Mouse (Mus musculus): ENCODE measurements around the gene Wdr83os.

The Wdr83os gene
- long read RNA-seq, experiment 1, transcript Wdr83os-201 (4 exons, 922 nt) = major isoform, 95 of 106 reads
- long read RNA-seq, experiment 1, transcript Wdr83os-203 (3 exons, 798 nt) = minor isoform, 8 of 106 reads
- long read RNA-seq, experiment 1, partial matches to known transcripts = 1 of 106 reads
- long read RNA-seq, experiment 1, other reads (novel, unspliced or antisense) = 0 of 106 reads
- long read RNA-seq, experiment 2, transcript Wdr83os-201 (4 exons, 922 nt) = major isoform, 128 of 136 reads
- long read RNA-seq, experiment 2, transcript Wdr83os-203 (3 exons, 798 nt) = minor isoform, 7 of 136 reads
- long read RNA-seq, experiment 2, partial matches to known transcripts = 0 of 136 reads
- long read RNA-seq, experiment 2, other reads (novel, unspliced or antisense) = 1 of 136 reads

DNA sequence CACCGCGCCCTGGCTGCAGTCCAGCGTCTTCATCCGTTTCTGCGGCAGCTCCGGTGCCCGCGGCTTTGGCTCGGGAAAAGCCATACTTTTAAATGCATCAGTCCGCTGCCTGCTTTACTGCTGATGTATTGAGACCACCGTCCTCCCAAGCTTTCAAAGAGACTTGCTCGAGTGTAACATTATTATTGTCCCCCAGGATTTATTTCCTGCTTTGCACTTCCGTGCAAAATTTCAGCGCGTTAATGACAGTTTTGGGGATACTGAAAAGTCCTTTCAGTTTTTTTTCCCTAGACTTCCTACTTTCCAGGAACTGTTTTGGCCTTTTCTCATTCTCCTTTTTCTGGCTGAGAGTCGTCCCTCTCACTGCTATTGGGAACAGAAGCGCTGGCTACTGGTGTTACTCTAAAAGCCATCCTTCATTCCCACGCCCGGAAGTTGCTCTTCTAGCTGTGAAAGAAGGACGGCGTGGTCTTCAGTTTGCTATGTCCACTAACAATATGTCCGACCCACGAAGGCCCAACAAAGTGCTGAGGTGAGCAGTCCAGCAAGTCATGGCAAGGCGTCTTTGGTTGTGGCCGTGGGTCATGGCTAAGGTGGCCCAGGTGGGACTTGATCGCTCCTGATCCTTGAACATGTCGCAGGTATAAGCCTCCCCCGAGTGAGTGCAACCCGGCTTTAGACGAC lies at the start of gene Wdr83os:
Gene Wdr83os, plus strand, starts transcription at position 209 of the 684 bp plus-strand sequence.
- intact Hi-C loops (cut with DNase I) = no loop called here

DNA sequence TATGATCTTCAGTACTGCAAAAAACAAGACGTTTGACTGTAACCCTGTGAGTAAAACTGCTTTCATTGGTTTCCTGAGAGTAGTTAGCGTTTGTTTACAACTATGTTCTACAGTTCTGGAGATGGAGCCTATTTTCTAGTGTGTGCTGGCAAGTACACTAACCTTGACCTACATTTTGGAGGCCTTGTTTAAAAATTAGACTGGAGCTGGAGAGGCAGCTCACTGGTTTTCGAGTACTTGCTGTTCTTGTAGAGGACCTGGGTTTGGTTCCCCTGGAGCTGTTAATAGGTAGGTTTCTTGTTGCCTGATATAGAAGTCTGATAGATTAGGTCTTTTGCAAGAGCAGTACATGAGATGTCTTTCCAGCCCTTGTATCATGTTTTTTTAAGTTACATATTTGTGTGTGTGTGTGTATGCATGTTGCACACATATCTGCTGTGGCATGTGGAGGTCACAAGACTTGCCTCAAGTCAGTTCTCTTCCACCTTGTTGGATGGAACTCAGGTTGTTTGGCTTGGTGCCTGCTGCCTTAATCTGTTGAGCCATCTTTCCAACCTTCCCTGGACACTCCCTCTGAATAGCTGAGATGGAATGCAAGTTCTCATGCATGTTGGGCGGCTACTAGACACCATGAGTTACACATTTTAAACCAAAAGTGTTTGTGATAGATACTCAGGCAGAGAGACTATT lies 47.8 kb upstream of the Wdr83os start:
- intact Hi-C loops (cut with DNase I) = no loop called here

DNA sequence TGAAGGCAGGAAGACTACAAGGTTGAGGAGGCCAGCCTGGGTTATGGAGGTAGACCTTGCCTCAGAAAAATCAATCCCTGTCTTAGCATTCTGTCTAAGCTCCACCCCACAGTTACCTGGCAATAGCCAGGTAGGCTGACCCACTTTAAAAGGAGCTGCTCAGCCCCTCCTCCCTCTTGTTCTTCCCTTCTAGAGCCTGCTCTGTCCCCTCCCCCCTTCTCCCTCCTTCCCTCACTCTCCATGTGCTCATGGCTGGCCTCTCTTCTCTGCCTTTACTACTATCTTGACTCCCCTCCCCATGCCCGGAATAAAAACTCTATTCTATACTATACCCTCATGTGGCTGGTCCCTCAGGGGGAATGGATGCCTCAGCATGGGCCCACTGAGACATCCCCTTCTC lies 46.7 kb upstream of the Wdr83os start:
- intact Hi-C loops (cut with DNase I) = no loop called here

DNA sequence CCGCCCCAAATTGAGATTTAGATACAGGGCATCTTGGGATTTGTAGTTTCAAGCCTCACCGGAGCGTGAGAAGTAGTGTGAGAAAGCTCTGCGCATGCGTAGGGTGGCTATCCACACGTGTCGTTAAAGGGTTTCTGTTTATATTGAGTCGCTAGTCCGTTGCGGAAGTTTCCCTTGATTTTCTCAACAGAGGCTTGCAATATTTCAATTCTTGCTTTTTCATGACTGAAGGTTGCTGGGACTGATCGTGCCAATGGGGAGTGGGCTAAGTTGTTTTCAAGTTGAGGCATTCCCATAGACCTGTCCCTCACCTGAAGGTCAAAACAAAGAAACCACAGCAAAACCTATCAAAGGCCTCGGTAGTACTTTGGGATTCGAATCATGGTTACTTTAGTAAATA lies 45.8 kb upstream of the Wdr83os start:
- intact Hi-C loops (cut with DNase I) = loop anchor here (5.0 kb wide), 1 partner anchor 38 kb away; the partner anchor contains the start of gene Dhps

DNA sequence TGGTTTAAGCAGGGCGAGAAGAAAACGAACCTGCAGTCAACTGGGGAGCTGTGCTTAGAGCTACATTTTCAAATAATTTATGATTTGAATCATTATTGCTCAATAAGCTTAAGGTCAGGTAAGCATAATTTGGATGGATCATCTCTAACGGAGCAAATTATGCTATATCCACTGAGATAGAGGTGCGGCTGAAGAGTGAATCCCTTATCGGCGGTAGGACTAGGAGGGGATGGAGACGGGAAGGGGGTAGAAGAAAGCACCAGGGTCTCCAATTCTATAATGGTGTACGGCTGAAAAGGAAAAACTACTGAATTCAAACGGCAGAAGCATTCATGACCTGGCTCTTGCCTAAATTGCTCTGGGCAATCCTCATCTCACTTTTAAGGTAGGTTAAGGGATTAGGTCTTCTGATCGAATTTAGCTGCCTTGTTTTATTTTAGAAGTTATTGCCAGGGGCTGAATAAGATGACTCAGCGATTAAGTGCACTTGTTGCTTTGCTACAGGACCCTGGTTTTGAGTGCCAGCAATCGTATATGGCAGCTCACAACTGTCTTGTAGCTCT lies 45.3 kb upstream of the Wdr83os start:
- intact Hi-C loops (cut with DNase I) = loop anchor here (5.0 kb wide), 1 partner anchor 37 kb away; the partner anchor contains the start of gene Dhps

DNA sequence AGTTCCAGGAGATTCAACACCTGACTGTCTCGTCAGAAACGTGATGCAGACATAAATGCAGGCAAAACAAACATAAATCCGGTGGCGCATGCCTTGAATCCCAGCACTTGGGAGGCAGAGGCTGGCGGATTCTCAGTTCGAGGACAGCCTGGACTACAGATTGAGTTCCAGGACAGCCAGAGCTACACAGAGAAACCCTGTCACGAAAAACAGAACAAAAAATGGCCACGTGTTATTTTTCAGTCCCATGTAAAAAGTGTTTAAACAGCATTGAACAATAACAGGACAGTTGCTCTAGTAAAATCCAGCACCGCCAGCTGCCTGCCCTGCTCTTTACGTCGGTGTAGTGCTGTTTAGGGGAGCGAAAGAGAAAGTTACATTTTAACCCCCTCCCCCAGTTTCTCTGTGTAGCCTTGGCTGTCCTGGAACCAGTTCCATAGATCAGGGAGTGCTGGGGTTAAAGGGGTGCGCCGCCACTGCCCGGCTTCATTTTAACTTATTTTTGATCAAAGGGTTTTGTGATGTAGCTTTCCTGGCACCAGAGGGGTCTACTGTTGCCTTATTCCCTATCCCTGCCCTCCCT lies 44.7 kb upstream of the Wdr83os start:
- intact Hi-C loops (cut with DNase I) = loop anchor here (5.0 kb wide), 1 partner anchor 36 kb away; the partner anchor contains the start of gene Dhps

DNA sequence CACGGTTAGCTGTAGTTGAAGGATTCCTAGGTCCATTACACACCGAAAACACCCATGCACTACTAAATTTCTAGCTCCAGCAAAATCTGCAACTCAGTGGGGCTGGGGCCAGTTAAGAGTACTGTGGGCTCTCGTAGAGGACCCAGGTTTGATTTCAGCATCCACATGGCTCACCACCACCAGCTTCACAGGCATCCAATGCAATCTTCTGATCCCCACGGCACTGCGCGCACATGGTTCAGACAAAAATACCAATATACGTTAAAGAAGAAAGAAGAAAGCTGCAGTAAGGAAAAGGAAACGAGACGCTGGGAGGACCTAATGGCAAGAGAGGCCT lies 44.2 kb upstream of the Wdr83os start:
- intact Hi-C loops (cut with DNase I) = loop anchor here (5.0 kb wide), 1 partner anchor 36 kb away; the partner anchor contains the start of gene Dhps

DNA sequence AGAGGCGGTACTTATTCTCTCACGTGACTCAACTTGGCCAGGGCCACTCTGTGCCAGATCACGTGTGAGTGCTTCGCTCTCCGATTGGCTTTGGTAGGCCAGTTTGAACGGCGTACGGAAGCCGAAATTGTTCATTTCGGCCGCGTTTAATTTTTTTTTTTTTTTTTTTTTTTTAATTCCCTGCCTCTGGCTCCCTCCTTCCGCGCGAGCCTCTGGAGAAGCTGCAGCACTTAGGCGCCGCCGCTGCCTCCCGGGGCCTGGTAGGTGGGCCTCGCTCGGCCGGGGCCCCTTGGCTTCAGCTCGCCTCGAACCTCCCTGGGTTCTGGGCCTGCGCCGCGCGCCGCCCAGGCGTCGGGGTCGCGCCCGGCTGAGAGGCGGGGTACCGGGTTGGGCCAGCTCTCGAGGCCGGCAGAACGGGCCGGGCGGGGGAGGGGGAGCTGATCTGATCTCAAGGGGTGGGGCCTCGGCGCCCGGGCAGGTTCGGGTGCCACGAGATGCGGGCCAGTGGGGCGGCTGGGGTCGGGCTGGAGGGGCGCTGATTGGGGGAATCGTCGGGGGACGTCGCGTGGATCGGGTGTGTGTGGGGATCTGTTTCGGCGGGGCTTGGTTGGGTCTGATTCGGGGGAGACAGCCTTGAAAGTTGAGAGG lies 43.7 kb upstream of the Wdr83os start, which contains the start of gene Tnpo2:
Gene Tnpo2, plus strand, starts transcription at position 198 of the 648 bp plus-strand sequence.
- intact Hi-C loops (cut with DNase I) = loop anchor here (5.0 kb wide), 1 partner anchor 35 kb away; the partner anchor contains the start of gene Dhps

DNA sequence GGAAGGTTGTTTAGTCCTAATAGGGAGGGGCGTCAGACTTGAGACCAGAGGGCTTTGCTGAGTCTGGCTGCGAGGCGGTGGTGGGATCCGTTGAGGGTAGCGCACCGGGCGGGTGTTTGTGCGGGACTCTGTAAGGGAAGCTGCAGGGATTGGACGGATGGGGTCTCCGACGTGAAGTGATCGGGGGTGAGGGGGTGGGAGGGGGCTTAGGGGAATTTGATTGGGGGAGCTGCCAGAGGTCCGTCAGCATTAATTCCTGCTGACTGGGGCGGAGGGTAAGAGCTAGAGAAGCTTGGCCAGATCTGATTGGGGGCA lies 43.2 kb upstream of the Wdr83os start:
- intact Hi-C loops (cut with DNase I) = loop anchor here (5.0 kb wide), 1 partner anchor 35 kb away; the partner anchor contains the start of gene Dhps

DNA sequence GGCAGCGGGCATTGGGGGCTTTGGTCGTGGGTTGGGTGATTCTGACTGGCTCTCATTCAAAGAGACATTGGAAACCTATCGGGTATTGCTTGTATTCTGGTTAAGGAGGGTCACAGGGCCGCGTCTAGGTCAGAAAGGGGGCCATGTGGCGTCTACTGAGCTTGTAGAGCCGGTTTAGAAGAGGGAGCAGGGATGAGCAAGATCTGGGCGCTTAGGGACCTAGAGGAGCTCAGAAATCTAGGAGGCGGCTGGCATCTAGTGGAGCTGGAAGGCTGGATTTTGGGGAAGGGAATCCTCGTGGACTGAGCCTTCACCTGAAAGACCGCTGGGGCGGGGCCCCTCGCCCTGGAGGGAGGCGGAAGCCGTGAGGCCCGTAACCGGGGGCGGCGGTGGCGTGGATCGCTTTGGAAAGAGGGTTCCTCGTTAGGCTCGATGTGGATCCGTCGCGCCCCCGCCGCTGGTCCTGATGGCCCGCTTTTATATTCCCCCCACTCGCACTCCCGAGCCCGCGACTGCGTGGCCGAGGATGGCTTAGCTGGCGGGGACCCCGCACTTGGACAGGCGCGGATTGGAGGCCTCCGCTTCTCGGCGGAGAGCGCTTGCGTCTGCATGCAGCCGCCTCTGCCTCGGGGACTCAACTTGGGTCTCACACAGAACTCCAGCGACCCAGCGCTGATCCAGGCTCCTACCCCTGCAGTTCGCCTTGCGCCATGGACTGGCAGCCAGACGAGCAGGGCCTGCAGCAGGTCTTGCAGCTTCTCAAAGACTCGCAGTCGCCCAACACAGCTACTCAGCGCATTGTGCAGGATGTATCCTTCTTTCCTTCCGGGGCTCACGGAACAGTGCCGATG lies 42.6 kb upstream of the Wdr83os start:
- intact Hi-C loops (cut with DNase I) = loop anchor here (5.0 kb wide), 1 partner anchor 34 kb away; the partner anchor contains the start of gene Dhps

DNA sequence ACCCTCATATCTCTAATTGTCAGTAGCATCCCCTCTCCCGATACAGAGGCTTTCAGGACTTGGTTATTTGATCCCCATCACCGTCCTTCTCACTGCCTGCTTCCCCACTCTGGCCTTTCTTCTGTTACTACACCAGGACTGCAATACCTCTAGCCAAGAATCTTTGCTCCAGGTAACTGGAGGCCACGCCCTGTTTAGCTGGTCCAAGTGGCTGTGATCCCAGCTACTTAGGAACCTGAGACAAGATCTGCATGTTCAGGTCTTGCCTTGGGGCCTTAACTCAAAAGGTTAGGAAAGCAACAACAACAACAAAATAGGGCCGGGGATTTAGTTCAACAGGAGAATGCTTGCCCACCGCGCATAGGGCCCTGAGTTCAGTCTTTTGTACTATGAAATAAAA lies 36.9 kb upstream of the Wdr83os start:
- intact Hi-C loops (cut with DNase I) = no loop called here

DNA sequence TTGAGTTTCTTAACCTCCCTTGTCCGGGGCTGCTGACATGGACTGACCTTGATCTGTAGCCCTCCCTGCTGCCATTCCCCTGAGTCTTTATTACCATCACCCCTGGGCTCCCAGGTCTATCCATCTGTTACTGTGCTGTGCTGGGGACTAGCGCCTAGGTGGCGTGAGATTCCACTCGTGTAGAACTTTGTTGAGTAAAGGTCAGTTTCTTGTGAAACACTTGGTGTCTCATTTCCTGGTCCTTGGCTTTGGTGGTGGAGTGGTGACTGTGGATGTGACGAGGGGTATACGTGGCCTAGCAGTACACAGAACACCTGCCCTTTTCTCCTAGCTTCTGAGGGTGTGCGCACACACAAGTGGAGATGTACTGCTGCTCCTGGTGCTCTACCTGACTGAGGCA lies 23.2 kb upstream of the Wdr83os start:
- intact Hi-C loops (cut with DNase I) = no loop called here

DNA sequence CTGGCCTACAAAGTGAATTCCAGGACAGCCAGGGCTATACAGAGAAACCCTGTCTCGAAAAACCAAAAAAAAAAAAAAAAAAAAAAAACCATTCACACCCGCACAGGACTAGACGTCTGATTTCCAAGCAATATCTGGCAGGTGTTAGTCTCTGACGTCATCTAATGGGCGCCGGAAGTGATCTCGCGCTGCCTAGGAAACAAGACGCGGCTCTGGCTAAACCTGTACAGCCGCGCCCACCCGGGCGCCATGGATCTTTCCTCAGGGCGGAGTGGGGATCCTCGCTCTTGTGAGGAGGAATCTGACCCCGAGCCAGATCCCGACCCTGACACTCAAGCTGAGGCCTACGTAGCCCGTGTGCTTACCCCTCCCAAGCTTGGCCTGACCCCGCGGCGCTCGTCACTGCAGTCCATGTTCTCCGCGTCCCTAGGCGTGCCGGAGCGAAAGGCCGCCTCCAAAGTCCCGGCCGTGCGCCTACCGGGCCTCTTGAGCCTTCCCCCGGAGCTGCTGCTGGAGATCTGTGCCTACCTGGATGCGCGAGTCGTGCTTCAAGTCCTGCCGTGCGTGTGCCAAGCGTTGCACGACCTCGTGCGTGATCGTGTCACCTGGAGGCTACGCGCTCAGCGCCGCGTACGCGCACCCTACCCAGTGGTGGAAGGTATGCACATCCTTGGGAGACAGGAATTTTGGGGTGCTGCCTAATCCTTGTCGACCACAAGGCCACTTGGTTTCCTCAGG lies 20.5 kb upstream of the Wdr83os start, which contains the start of gene Fbxw9:
Gene Fbxw9, plus strand, starts transcription at position 177 of the 738 bp plus-strand sequence.
- intact Hi-C loops (cut with DNase I) = no loop called here

DNA sequence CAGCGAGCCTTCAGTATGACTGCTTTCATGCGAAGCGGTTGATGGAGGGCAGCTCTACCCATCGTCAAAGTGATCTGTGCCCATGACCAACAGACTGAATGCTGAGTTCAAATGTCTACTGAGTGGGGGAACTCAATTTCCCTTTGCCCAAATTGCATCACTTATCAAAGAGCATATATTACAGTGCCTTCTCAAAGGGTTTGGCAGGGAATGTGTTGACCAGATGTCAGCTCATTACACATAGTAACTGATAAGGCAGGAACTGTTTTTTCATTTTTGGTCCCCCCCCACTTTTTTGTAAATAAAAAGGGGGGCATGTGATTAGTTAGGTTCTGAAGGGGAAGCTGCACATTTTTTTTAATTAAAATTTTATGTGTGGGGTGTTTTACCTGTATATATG lies 17.9 kb upstream of the Wdr83os start:
- intact Hi-C loops (cut with DNase I) = no loop called here

DNA sequence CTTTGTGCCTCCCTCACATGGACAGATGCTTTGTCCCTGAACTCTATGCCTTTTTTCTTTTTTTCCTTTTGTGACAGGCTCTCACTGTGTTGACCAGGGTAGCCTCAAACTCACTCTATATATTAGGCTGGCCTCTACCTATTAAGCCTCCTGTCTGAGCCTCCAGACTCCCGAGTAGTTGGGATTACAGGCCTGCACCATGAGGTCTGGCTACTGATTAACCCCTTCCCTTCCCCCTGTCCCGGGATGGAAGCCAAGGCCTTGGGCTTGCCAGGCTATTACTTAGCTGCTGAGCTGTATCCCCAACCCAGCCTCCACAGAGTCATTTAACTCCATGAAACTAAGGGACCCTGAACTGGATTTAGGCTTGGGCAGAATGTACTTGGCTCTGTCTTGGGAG lies 15.3 kb upstream of the Wdr83os start:
- intact Hi-C loops (cut with DNase I) = no loop called here

DNA sequence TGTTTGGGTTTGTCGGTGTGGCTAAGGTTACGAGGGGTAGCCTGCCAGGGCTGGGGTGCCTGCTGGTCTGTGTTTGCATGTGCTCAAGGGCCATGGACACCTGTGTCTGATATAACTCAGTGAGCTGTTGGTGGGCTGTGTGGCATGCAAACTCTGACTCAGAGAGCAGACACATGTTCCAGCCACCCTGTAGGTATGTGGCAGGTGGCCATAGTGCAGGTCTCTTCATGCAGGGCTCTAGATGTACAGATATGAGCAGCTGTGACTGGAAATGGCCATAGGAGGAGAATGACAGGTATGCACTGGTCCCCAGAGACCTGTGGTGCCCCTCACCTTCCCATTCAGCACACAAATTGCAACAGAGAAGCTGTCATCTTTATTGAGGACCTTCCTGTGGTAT lies 13.4 kb upstream of the Wdr83os start:
- intact Hi-C loops (cut with DNase I) = no loop called here

DNA sequence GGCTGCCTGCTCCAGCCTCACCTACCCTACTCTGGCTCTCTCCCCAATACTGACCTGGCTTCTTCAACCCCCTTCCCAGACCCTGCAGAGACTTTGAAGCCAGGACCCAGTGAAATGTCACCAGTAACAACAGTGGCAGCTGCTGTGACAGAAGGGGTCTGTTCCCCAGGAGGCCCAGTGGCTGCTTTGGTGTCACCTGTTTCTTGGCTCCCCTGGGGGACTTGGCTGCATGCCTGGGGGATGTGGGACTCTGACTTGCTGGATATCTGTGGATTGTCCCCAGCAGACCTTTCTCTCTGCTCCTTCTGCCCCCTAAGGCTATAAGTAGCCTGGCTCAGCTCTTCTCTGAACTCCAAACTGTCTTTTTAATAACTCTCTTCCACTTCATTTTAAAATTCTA lies 12.6 kb upstream of the Wdr83os start, which contains the start of gene Gm5741:
Gene Gm5741, minus strand, starts transcription at position 1 of the 400 bp plus-strand sequence.
- intact Hi-C loops (cut with DNase I) = no loop called here

DNA sequence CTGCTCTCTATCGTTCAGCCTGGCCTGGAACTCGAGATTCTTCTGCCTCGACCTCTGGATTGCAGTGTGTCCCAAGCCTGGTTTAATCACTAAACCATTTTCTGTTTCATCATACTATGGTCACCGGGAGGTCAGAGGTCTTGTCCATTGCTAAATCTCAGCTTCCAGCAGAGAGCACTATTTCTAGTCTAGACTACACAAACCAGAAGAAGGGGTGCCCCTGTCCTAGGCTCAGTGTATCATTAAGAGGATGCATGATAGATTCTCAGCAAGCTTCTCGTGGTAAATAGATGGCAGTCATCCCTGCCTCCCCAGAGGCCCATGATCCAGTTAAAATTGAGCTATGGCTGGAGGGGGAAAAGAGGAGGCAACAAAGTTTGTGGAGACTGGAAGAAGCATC lies 9.5 kb upstream of the Wdr83os start:
- intact Hi-C loops (cut with DNase I) = loop anchor here (5.0 kb wide), 1 partner anchor 34 kb away; the partner anchor contains the start of gene Tnpo2
